Mouse (Mus musculus): ENCODE results near the gene Olfr342. TPM values are rescaled to one million over a fixed set of nuclear protein-coding genes. Genes with fewer than 3 reads are reported as not detected.

Gene Olfr342
- not detected in 2 replicates for polyA plus RNA-seq (2015; fragmentation: Nextera tagmentation; extraction: Ambion mirVana)

GRCm38 (mm10) chr2:36524698-36525097, at the start of gene Olfr342:
Gene Olfr342, plus strand, starts transcription at chr2:36524998.

GRCm38 (mm10) chr2:36482368-36482767, 42.4 kb upstream of the Olfr342 start, which contains the start of gene Olfr341:
Gene Olfr341, minus strand, starts transcription at chr2:36482468.

GRCm38 (mm10) chr2:36566362-36566761, 41.6 kb downstream of the Olfr342 start, which contains the start of gene Olfr344:
Gene Olfr344, plus strand, starts transcription at chr2:36566662.

Other genes with a start within 250 kb of the Olfr342 start
- gene Olfr338, start 151.5 kb upstream of the Olfr342 start, polyA plus RNA-seq (2015; fragmentation: Nextera tagmentation; extraction: Ambion mirVana), result not detected in 2 replicates
- gene Olfr339, start 106.1 kb upstream of the Olfr342 start, polyA plus RNA-seq (2015; fragmentation: Nextera tagmentation; extraction: Ambion mirVana), result not detected in 2 replicates
- not detected in 2 replicates for gene Olfr340, start 72.4 kb upstream of the Olfr342 start, polyA plus RNA-seq (2015; fragmentation: Nextera tagmentation; extraction: Ambion mirVana)
- not detected in 2 replicates for gene Olfr341, start 42.5 kb upstream of the Olfr342 start, polyA plus RNA-seq (2015; fragmentation: Nextera tagmentation; extraction: Ambion mirVana)
- not detected in 2 replicates for gene Olfr344, start 41.7 kb downstream of the Olfr342 start, polyA plus RNA-seq (2015; fragmentation: Nextera tagmentation; extraction: Ambion mirVana)
- not detected in 2 replicates for gene Olfr345, start 115.0 kb downstream of the Olfr342 start, polyA plus RNA-seq (2015; fragmentation: Nextera tagmentation; extraction: Ambion mirVana)
- not detected in 2 replicates for gene Olfr346, start 160.8 kb downstream of the Olfr342 start, polyA plus RNA-seq (2015; fragmentation: Nextera tagmentation; extraction: Ambion mirVana)
- not detected in 2 replicates for gene Olfr347, start 206.9 kb downstream of the Olfr342 start, polyA plus RNA-seq (2015; fragmentation: Nextera tagmentation; extraction: Ambion mirVana)